Mouse (Mus musculus) E14TG2a.4 (cell line): Measurements from ENCODE around the gene Mphosph9.

ENCODE experiments used
- CTCF ChIP-seq: conservative IDR thresholded peaks from 2 replicates; pipeline ENCODE4 v1.5.1; 2014; ENCODE audit warnings: low read length
- NANOG ChIP-seq: IDR thresholded peaks from 2 replicates; pipeline ENCODE4 v1.6.1; 2014; ENCODE audit warnings: borderline replicate concordance, low read length, mixed read lengths

DNA sequence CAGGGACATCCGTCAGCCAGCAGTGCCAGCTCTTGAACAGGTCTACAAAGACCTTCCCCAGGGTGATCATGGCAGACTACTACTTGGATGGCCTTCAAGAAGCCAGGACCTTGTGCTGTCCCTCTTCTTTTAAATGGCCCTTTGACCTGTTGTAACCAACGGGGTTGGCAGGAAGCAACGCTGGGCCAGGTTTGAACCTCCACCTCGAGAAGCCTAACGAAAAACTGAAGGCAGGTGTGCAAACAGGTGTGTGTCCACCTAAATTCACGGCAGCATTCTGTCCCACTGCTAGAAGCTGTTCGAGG lies 106.1 kb downstream of the Mphosph9 start:
- no peak for TF ChIP-seq CTCF
- TF ChIP-seq NANOG: no peak
